Mouse (Mus musculus): Measurements from ENCODE around the gene Cyp2d10.
"Not testable (repeated sequence)": the region's sequence is repeated elsewhere in the genome, so short reads cannot be mapped to it uniquely, and the experiment has no call there.

Gene Cyp2d10

DNA sequence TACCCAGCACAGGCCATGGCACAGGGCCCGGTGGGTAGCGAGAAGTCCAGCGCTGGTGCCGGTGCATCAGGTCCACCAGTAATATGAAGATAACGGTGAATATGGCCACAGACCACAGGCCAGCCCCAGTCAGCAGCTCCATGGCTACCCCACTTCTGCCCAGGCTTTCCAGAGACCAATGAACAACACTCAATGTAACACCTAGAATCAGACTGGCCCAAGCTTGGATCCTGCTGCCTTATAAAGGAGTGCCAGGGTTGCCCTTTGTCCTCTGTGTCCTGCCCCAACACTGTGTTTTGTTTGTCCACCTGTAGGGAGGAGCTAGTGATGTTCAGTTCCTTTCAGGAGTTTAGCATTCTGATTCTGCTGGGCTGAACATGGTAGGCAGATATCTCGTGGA, at the start of gene Cyp2d10:
Gene Cyp2d10, minus strand, starts transcription at position 215 of the 400 bp plus-strand sequence.
- DNase-seq: no peak

DNA sequence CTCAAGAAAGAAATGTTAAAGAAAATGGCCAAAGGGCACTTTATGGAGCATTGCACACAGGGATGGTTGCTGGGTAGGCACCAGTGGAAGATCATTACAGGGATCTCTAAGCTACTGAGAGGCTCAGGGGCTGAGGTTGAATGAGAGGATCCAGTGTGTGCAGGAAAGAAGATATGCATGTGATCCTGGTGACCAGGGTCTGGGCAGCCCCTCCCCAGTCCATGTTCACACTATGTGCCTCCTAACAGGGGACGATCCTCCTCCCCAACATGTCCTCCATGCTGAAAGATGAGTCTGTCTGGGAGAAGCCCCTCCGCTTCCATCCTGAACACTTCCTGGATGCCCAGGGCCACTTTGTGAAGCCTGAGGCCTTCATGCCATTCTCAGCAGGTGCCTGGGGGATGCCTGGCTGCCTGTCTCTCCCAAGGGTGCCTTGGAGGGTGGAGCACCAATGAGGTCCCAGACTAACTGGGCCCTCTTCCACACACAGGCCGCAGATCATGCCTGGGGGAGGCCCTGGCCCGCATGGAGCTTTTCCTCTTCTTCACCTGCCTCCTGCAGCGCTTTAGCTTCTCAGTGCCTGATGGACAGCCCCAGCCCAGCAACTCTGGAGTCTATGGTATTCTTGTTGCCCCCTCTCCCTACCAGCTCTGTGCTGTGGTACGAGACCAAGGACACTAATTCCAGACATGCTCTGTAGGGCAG, 49.2 kb upstream of the Cyp2d10 start:
- DNase-seq: not testable (repeated sequence)

DNA sequence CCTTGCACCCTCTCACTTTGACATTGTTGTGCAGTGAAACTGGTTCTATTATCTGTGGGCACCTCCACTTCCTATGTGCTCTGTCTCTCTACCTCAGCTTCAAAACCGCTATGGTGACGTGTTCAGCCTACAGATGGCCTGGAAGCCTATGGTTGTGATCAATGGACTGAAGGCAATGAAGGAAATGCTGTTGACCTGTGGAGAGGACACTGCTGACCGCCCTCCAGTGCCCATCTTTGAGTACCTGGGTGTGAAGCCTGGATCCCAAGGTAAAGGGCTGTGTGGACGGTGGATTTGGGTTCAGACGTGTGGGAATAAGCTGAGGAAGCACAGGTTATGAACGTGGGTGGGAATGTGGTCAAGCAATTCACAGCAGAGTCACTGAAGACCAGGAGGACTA, 46.5 kb upstream of the Cyp2d10 start:
- not testable (repeated sequence) for DNase-seq

DNA sequence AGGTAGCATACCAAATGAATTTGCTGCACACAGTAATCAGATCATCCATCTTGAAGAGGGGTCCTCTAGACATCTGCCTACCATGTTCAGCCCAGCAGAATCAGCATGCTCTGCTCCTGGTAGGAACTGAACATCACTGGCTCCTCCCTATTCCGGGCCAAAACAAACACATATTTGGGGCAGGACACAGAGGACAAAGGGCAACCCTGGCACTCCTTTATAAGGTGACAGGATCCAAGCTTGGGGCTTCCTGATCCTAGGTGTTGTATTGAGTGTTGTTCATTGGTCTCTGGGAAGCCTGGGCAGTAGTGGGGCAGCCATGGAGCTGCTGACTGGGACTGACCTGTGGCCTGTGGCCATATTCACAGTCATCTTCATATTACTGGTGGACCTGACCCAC, 45.1 kb upstream of the Cyp2d10 start:
- DNase-seq: not testable (repeated sequence)

DNA sequence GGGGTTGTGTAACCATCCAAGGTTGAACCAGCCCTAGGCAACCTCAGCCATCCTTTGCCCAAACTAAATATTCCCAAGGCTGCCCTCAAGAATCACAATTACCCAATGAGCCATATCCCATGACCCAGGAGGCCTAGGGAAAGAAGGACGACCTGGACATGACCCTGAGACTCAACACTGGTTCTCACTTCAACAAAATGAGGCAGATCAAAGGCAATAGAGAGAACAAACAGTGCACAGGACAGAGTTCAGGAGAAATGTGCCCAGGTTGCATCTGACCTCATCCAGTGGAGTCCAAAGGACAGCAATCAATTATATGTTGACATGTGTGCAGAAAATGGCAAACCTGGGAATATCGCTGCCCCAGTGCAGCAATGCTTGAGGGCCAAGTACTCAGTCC, 43.0 kb upstream of the Cyp2d10 start:
- DNase-seq: not testable (repeated sequence)

DNA sequence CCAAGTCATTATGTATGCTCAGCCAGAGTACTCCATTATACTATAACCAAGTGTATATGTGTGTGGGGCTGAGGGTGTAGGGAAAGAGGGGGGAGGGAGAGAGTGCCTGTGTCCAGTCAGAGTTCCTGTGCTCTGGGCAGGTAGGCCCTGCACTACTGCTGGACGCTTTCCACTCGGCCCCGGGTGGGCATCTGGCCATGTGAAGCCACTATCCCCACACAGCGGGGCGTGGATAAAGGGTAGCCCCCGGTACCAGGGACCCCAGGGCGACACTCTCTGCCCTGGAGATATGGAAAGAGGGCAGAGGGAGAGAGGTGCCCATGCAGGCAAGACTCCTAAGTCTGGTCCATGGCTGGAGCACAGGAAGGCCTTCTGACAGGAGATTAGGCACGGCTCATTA, 38.2 kb upstream of the Cyp2d10 start:
- DNase-seq: no peak

DNA sequence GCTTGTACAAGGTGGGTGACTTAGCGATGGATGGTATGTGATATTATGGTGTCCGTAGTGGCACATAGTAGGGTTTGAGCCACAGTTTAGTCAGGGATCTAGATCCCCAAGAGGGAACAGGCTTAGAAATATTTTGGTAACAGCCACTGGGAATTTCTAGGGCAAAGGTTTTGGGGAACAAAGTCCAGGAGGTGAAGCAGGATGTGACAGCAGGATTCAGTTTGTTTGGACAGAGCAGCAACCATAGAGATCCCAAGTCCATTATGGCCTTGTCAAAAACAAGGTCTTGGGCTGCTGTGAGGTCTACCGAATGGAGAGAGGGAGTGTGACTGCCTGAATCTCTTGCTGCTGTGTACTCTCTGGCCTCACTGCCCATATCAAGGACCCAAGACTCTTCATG, 36.7 kb upstream of the Cyp2d10 start:
- no peak for DNase-seq

DNA sequence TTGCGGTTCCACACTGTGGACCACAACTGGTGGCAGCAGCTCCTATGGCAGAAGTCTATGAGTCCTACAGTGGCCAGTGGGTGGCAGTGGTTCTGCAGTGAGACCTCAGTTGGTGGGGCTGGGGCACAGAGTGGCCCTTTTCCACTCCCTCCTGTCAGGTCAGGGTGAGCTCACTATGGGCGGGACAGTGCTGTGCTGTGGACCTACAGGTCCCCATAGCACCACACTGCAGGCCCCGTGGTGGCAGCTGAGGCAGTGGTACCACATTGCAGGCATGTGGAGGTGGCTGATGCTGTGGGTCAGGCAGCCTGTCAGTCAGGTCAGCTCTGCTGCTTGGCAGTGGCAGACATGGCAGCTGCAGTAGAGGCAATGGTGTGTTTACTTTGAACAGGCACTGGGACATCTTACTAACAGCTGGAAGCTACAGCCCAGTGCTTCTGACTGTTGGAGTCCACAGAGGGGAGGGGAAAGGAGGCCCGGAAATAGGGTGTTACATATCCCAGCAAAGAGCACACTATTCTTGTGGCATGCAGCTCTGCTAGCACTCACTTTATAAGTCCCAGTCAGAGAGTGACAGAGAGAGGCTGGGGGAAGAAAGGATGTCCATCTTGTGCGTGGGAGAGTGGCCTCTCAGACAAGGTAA, 31.1 kb upstream of the Cyp2d10 start:
- DNase-seq: no peak

DNA sequence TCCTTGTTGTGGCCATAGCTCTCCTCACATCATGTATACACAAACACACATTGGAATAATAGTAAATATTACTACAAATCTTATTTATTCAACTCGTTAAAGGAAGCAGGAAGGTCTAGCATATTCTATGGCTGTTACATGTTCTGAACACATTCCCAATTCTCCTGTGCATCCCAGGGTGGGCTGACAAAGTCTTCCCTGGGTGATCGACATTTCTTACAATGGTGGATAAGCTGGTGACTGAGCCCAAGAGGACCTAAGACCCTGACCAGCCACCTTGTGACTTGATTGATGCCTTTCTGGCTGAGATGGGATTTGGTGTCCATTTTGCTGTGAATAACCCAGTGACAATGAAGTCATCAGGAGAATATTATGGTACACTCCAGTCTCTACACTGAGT, 28.6 kb upstream of the Cyp2d10 start:
- no peak for DNase-seq

DNA sequence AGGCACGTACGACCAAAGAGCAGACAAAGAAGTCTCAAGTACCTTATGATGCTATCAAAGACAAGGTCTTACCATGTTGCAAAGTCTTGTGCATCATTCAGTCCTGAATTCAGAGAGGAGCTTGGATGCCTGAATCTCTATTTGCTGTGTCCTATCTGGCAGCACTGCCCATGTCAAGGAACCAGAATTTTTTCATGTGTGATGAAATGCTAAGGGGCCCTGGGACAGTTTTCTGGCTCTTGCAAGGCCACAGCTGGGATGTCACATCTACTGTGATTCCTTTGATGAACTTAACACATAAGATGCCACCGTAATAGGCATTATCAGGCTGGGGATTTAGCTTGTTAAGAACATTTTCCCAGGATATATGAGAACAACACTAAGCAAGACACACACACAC, 28.0 kb upstream of the Cyp2d10 start:
- DNase-seq: no peak

DNA sequence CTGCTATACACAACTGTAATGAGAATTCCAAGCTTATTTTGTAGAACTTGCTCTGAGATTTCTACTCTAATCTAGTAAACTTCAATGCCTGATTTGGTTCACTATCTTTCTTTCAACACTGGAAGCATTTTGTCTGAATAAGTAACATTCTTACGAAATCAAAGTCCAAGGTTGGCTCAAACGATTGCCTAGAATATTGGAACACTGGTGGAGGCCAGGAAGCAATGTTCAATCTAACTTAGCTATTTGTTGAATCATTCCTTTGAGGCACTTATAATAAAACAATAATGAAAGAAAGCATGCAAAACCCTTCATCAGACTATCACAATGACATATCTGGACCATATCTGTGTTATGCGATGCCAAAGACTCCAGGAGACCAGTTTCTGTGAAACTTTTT, 27.5 kb upstream of the Cyp2d10 start:
- no peak for DNase-seq

DNA sequence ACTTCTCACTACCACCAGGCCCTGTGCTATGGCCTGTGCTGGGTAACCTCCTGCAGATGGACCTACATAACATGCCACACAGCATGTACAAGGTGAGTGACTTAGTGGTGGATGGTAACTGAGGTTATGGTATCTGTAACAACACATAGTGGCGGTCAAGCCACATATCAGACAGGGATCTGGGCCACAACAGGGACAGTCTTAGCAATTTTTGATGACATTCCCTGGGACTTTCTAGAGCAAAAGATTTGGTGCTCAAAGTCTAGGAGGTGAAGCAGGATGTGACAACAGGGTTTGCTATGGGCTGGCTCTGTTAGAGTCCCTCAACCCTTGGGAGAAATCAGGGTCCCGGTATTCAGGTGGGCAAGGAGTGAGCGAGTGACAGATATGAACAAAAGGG, 26.6 kb upstream of the Cyp2d10 start:
- DNase-seq: no peak

DNA sequence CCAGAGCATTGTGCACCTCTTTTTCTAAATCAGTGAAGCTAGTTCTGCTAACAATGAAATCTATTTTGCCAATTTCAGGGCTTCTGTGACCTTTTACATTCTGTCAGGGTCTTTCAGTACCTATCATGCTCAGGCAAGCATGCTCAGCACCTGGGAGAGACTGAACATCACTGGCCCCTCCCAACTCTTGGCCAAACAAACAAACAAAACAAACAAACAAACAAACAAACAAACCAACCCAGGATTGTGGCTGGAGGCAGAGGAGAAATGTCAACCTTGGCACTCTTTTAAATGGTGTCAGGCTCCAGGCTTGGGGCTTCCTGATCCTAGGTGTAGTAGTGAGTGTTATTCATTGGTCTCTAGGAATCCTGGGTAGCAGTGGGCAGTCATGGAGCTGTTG, 26.1 kb upstream of the Cyp2d10 start, which contains the start of gene Cyp2d9:
Gene Cyp2d9, plus strand, starts transcription at position 301 of the 400 bp plus-strand sequence.
- DNase-seq: no peak

DNA sequence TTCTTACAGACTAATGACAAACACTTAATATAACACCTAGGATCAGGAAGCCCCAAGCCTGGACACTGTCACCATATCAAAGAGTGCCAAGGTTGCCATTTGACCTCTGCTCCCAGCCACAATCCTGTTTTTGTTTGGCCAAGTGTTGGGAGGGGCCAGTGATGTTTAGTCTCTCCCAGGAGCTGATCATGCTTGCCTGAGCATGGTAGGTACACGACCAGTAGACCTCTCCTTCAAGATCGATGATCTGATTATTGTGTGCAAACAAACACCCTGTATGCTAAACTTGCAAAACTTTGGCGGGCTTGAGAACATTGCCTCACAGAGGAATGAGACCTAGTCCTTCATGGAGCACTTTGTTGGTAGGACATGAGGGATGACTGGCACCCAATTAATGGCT, 16.5 kb upstream of the Cyp2d10 start:
- no peak for DNase-seq

DNA sequence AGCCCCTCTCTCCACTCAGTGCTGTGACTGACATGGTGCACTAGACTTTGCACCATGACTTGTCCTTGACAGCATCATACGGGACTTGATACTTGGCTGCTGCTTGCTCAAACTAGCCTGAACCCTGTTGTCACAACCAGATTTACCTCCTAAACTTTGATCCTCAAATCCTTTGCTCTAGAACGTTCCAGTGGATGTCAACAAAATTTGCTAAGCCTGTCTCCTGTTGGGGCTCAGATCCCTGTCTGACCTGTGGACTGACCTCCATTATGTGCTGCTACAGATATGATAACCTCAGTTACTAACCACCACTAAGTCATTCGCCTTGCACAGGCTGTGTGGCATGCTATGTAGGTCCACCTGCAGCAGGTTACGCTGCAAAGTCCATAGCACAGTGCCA, 15.9 kb upstream of the Cyp2d10 start:
- DNase-seq: no peak

DNA sequence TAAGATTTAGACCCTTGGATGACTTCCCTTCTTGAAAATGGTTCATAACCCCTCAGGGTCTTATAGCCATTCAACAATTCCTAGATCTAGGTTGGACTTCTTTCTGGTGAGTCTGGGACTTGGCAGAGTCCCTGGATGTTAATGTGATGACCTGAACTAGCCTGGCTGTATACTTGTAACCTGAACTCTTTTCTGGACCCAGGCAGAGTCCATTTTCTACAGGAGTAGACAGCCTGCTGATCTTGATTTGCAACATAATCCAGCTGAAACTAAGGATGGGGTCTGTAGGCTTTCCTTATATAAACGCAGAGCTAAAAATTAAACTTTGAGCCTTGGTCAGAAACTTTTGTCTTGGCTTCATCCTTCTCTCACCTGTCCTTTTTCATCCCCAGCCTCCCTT, 11.6 kb upstream of the Cyp2d10 start:
- no peak for DNase-seq

DNA sequence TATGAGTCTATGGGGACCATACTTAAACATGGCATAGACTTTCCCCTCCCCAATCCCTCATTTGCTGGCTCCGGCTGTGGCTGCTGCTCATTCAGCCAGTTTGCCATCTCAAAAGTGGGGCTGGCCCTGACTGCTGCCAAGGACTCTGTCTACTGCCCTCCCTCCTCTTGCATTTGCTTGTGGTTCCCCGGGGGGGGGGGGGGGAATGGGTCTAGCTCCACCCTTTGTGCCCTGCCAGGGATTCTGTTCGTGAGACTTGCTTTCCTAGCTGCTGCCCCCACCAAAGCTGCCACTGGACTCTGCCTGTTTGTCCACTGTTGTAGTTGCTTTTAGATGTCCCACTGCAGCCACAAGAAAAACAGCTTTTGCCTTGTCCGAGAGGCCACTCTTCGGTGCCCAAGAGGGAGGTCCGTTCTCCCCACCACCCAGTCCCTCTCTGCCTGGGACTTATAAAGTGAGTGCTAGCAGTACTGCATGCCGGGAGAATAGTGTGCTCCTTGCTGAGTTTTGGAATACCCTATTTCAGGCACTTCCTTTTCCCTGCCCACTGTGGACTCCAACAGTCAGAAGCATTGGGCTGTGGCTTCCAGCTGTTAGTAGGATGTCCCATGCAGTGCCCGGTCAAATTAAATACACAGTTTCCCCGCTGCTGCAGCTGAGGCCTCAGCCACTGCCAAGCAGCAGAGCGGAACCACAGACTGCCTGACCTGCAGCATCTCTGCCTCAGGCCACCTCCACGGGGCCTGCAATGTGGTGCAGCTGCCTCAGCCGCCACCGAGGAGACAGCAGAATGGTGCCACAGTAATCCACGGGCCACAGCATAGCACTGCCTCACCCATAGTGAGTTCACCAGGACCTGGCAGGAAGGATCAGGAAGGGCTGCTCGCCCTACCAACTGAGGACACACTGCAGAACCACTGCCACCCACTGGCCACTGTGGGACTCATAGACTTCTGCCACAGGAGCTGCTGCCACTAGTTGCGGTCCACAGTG, 10.1 kb upstream of the Cyp2d10 start:
- DNase-seq: peak; percentile 86

DNA sequence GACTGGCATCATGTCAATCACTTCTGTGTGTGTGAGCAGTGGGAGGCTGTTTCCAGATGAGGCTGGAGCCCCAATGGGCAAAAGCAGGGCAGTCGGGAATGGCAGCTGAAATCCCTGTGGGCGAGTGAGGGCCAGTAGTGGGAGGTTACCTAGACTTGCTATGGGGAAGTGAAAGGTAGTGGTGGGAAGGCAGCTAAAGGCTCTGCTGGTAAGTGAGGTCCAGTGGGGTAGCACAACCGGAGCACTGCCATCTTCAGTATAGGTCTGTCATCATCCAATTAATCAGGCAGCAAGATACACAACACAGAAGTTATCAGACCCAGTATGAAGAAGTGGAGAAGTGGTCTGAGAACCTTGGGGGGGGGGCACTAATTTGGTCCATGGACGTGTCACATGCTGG, 541 bp upstream of the Cyp2d10 start:
- DNase-seq: no peak

DNA sequence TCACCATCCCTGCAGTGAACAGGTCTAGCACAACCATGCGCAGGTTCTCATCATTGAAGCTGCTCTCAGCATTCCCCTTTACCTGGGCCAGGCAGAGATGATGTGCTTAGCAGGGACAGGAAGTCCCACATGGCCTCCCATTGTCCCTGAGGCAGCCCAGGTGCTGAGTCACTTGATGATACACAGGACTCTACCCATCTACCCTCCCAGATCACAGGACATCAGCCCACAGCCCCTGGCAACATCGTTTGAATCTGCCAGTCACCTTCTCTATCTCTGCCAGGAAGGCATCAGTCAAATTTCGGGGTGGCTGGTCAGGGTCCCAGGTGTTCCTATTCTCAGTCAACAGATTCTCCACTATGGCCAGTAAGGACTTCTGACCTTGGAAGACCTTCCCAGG, 2.8 kb downstream of the Cyp2d10 start:
- no peak for DNase-seq

DNA sequence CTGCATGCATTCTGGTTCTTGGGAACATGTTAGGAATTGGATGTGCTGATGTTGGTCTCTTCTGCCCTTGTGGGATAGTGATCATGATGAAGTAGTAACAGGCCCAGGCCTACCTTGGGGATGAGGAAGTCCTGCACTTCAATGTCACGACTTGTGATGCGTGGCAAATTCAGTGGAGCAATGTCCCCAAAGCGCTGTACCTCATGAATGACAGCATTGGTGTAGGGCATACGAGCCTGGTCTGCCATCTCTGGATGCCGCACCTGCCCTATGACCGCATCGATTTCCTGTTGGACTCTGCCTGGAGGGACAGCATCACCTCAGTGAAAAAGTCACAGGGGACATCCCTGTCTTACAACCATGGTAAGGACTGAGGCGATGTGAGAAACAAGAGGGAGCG, 3.4 kb downstream of the Cyp2d10 start:
- no peak for DNase-seq

DNA sequence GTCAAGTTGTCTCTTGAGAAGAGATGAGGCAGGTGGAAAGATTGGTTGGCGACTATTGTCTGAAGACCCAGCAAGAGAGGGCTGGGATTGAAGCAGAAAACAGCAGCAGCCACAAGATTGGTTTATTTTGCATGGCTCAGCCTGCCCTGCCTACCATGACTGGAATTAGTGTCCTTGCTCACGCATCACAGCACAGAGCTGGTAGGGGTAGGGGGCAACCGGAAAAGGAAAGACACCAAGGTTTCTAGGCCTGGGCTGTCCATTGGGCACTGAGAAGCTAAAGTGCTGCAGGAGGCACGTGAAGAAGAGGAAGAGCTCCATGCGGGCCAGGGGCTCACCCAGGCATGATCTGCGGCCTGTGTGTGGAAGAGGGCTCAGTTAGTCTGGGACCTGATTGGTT, 4.3 kb downstream of the Cyp2d10 start:
- DNase-seq: no peak

DNA sequence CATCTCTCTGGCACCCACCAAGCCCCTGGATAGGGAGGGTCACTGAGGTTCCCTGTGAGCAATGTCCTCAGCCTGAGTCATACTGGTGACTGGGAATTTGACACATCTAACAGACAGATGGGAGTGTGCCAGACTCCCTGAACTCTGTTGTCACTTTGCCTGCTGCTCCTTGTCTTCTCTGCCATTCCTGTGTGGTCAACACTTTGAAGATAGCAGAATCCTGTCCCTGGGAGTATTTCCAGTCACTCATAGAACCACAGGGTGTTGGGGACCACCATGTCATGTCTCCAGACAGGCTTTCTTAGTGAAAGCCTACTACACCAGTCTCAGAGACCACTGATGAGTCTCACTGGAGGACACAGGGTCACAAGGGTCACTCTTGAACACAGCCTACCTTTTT, 4.9 kb downstream of the Cyp2d10 start:
- DNase-seq: no peak

DNA sequence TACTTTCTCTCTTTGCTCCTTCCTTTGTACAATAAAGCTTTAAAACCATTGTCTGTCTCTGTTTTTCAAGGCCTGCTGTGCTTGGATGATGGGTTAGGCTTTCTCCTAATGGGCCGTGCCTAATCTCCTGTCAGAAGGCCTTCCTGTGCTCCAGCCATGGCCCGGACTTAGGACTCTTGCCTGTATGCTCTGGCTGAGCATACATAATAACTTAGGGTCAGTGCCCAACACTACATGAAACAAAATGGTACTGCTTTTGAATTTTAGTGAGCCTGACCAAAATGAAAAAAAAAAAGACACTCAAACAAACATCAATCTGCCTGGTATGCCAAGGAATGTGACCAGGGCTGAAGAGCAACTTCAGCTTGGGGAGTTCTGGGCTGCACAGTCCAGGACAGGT, 5.5 kb downstream of the Cyp2d10 start:
- no peak for DNase-seq

DNA sequence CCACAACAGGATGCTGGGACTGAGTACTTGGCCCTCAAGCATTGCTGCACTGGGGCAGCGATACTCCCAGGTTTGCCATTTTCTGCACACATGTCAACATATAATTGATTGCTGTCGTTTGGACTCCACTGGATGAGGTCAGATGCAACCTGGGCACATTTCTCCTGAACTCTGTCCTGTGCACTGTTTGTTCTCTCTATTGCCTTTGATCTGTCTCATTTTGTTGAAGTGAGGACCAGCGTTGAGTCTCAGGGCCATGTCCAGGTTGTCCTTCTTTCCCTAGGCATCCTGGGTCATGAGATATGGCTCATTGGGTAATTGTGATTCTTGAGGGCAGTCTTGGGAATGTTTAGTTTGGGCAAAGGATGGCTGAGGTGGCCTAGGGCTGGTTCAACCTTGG, 11.0 kb downstream of the Cyp2d10 start:
- not testable (repeated sequence) for DNase-seq

Data from cerebellum, adult 11 months (tissue).